Mouse (Mus musculus) MEL (cell line): Measurements from ENCODE around the gene Deup1. TPM values are rescaled to one million over a fixed set of nuclear protein-coding genes. Genes with fewer than 3 reads are reported as not detected.

Experiments used
- DNase-seq: peaks from one replicate; pipeline ENCODE4 v3.0.0; 2011; ENCODE audit warnings: low read depth, low spot score
- H3K27ac ChIP-seq: 2 replicates; pipeline ENCODE4 v1.5.1; 2012; ENCODE audit warnings: low read depth, mild to moderate bottlenecking, control low read depth, low read length, moderate library complexity; ENCODE audit not compliant: control insufficient read depth
- H3K27me3 ChIP-seq, 2 experiments: fragments of 150-350 bp in 1 of 2; sonication (generic) in 1 of 2; 2 replicates each; pipeline ENCODE4 v1.6.1; 2012; ENCODE audit warnings: low read length in 2 of 2, mild to moderate bottlenecking in 2 of 2, improper control_type of control experiment in 1 of 2, moderate library complexity in 1 of 2; ENCODE audit not compliant: insufficient read depth in 2 of 2, control insufficient read depth in 1 of 2
- H3K36me3 ChIP-seq, 2 experiments: 2 replicates each; pipeline ENCODE4 v1.6.1; 2012 to 2014; ENCODE audit warnings: low read length in 2 of 2, improper control_type of control experiment in 1 of 2, inconsistent platforms in 1 of 2, mild to moderate bottlenecking in 1 of 2; ENCODE audit not compliant: insufficient read depth in 2 of 2, control insufficient read depth in 1 of 2
- H3K4me1 ChIP-seq, 2 experiments: fragments of 150-350 bp in 1 of 2; sonication (generic) in 1 of 2; 2 replicates each; pipeline ENCODE4 v1.6.1; 2012; ENCODE audit warnings: low read length in 2 of 2, improper control_type of control experiment in 1 of 2, mild to moderate bottlenecking in 1 of 2; ENCODE audit not compliant: insufficient read depth in 2 of 2, control insufficient read depth in 1 of 2
- H3K4me3 ChIP-seq, 2 experiments: fragments of 150-350 bp in 1 of 2; sonication (generic) in 1 of 2; 2 replicates each; pipeline ENCODE4 v1.5.1; 2012; ENCODE audit warnings: low read depth in 2 of 2, low read length in 2 of 2, mild to moderate bottlenecking in 2 of 2, moderate library complexity in 2 of 2, control low read depth in 1 of 2, improper control_type of control experiment in 1 of 2; ENCODE audit not compliant: control insufficient read depth in 1 of 2, insufficient read depth in 1 of 2
- H3K79me2 ChIP-seq: 2 replicates; pipeline ENCODE4 v1.6.1; 2012; ENCODE audit warnings: mild to moderate bottlenecking, low read length, moderate library complexity; ENCODE audit not compliant: control insufficient read depth, poor library complexity, insufficient read depth
- H3K9ac ChIP-seq: 2 replicates; pipeline ENCODE4 v1.6.1; 2012; ENCODE audit warnings: low read depth, mild to moderate bottlenecking, control low read depth, low read length, moderate library complexity; ENCODE audit not compliant: control insufficient read depth, poor library complexity, severe bottlenecking
- H3K9me3 ChIP-seq: fragments of 150-350 bp; sonication (generic); replicated peaks from 2 replicates; pipeline ENCODE4 v1.6.1; 2012; ENCODE audit warnings: mild to moderate bottlenecking, low read length, improper control_type of control experiment, moderate library complexity; ENCODE audit not compliant: insufficient read depth
- BHLHE40 ChIP-seq: IDR thresholded peaks from 2 replicates; pipeline ENCODE4 v1.6.1; 2012; ENCODE audit warnings: low read depth, mild to moderate bottlenecking, inconsistent platforms, low read length, improper control_type of control experiment, borderline replicate concordance
- CHD1 ChIP-seq: IDR thresholded peaks from 2 replicates; pipeline ENCODE4 v1.6.1; 2012; ENCODE audit warnings: low read depth, mild to moderate bottlenecking, inconsistent platforms, low read length, improper control_type of control experiment
- CHD2 ChIP-seq: IDR thresholded peaks from 2 replicates; pipeline ENCODE4 v1.6.1; 2011; ENCODE audit warnings: low read length, improper control_type of control experiment
- ELF1 ChIP-seq: IDR thresholded peaks from 2 replicates; pipeline ENCODE4 v1.6.1; 2014; ENCODE audit warnings: low read depth, mild to moderate bottlenecking, inconsistent platforms, low read length, improper control_type of control experiment, moderate library complexity
- ETS1 ChIP-seq: IDR thresholded peaks from 2 replicates; pipeline ENCODE4 v1.6.1; 2012; ENCODE audit warnings: low read depth, mild to moderate bottlenecking, inconsistent platforms, low read length, improper control_type of control experiment, moderate library complexity
- GABPA ChIP-seq: IDR thresholded peaks from 2 replicates; pipeline ENCODE4 v1.6.1; 2012; ENCODE audit warnings: low read depth, mild to moderate bottlenecking, inconsistent platforms, low read length, improper control_type of control experiment, moderate library complexity
- MEF2A ChIP-seq: IDR thresholded peaks from 2 replicates; pipeline ENCODE4 v1.6.1; 2014; ENCODE audit warnings: low read depth, mild to moderate bottlenecking, inconsistent platforms, low read length, improper control_type of control experiment; ENCODE audit not compliant: poor library complexity, insufficient replicate concordance, severe bottlenecking; ENCODE audit errors: extremely low read depth
- MXI1 ChIP-seq: IDR thresholded peaks from 2 replicates; pipeline ENCODE4 v1.6.1; 2011; ENCODE audit warnings: mild to moderate bottlenecking, low read depth, low read length, improper control_type of control experiment
- NELFE ChIP-seq: IDR thresholded peaks from 2 replicates; pipeline ENCODE4 v1.6.1; 2011; ENCODE audit warnings: low read depth, low read length, improper control_type of control experiment
- NRF1 ChIP-seq: IDR thresholded peaks from 2 replicates; pipeline ENCODE4 v1.6.1; 2014; ENCODE audit warnings: low read depth, mild to moderate bottlenecking, inconsistent platforms, low read length, improper control_type of control experiment, moderate library complexity; ENCODE audit not compliant: poor library complexity, insufficient read depth, severe bottlenecking
- POLR2AphosphoS2 ChIP-seq: IDR thresholded peaks from 2 replicates; pipeline ENCODE4 v1.6.1; 2011; ENCODE audit warnings: low read length, improper control_type of control experiment
- RAD21 ChIP-seq: IDR thresholded peaks from 2 replicates; pipeline ENCODE4 v1.6.1; 2011; ENCODE audit warnings: mild to moderate bottlenecking, low read depth, low read length, improper control_type of control experiment
- SIN3A ChIP-seq: IDR thresholded peaks from 2 replicates; pipeline ENCODE4 v1.6.1; 2012; ENCODE audit warnings: low read length, improper control_type of control experiment, inconsistent platforms
- TBP ChIP-seq: IDR thresholded peaks from 2 replicates; pipeline ENCODE4 v1.8.0; 2011; ENCODE audit warnings: low read depth, low read length, improper control_type of control experiment
- UBTF ChIP-seq: IDR thresholded peaks from 2 replicates; pipeline ENCODE4 v1.6.1; 2012; ENCODE audit warnings: low read depth, mild to moderate bottlenecking, inconsistent platforms, low read length, improper control_type of control experiment, moderate library complexity, borderline replicate concordance; ENCODE audit not compliant: insufficient read depth
- USF2 ChIP-seq, 2 experiments: IDR thresholded peaks; 2 replicates each; pipeline ENCODE4 v1.6.1; 2011 to 2012; ENCODE audit warnings: improper control_type of control experiment in 2 of 2, low read length in 2 of 2, borderline replicate concordance in 1 of 2, inconsistent platforms in 1 of 2, low read depth in 1 of 2, mild to moderate bottlenecking in 1 of 2; ENCODE audit not compliant: insufficient read depth in 1 of 2
- ZC3H11A ChIP-seq: IDR thresholded peaks from 2 replicates; pipeline ENCODE4 v1.6.1; 2012; ENCODE audit warnings: low read depth, mild to moderate bottlenecking, inconsistent platforms, low read length, improper control_type of control experiment
- ZKSCAN1 ChIP-seq: IDR thresholded peaks from 2 replicates; pipeline ENCODE4 v1.6.1; 2012; ENCODE audit warnings: low read depth, mild to moderate bottlenecking, inconsistent platforms, low read length, improper control_type of control experiment, moderate library complexity
- ZNF384 ChIP-seq: IDR thresholded peaks from 2 replicates; pipeline ENCODE4 v1.6.1; 2012; ENCODE audit warnings: low read depth, mild to moderate bottlenecking, inconsistent platforms, low read length, improper control_type of control experiment
- polyA plus RNA-seq, 2 experiments: library from polyadenylated mRNA; stranded (reverse) in 1 of 2; unstranded in 1 of 2; fragments of >175 nt in 1 of 2; fragments of >200 nt in 1 of 2; gene quantifications; 2 replicates each; pipeline versions ENCODE4 v1.2.1 to v1.2.4; 2012; ENCODE audit warnings: low replicate concordance in 2 of 2, low read depth in 1 of 2; ENCODE audit not compliant: insufficient read length in 2 of 2, insufficient read depth in 1 of 2, missing spikeins in 1 of 2
- total RNA-seq: library from RNA; depleted of rRNA; stranded (reverse); fragments of 300-350 nt; gene quantifications from 2 replicates; pipeline ENCODE4 v1.2.3, GENCODE M21; 2012

The Deup1 gene
- total and polyA plus RNA-seq, 3 experiments = not detected

DNA sequence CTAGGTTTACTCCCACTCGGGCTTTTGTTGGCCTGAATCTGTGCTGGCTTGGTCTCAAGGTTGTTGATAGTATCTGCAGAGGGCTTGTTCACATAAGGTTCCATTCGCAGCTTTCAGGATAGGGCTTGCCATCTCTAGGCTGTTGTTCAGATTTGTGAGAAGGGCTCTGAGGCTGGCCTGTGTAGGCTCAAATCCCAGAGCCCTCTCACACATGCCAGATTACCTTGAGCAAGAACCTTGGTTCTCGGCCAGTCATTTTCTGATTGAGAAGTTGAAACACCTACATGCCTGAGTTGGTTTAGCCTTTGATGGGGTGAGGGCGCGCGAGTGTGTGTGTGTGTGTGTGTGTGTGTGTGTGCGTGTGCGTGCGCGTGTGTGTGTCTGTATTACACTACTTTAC is 105.4 kb downstream of the Deup1 start:
- Histone ChIP-seq H3K4me1 (no peaks in the 10 kb centered on the region), H3K4me3 (no peak overlapping the region), H3K9ac (no peak overlapping the region), H3K79me2 (no peaks in the 10 kb centered on the region), H3K27ac (no peak overlapping the region), H3K9me3 (no peaks in the 10 kb centered on the region), H3K27me3 (no peaks in the 10 kb centered on the region), H3K36me3 (no peaks in the 10 kb centered on the region)
- TF ChIP-seq SIN3A = no peak
- TF ChIP-seq CHD1 = no peak
- no peak for TF ChIP-seq ELF1
- no peak for TF ChIP-seq GABPA
- no peak for TF ChIP-seq TBP
- no peak for TF ChIP-seq POLR2AphosphoS2
- TF ChIP-seq USF2 (IDR thresholded peaks at IDR 0.05; ENCODE audit: borderline replicate concordance in 1 of 2, insufficient read depth in 1 of 2, low read depth in 1 of 2, low read length in 2 of 2) = no peak
- no peak for TF ChIP-seq MEF2A
- TF ChIP-seq ZKSCAN1 = no peak
- TF ChIP-seq ZC3H11A = no peak
- no peak for DNase-seq

GRCm38 (mm10) chr9:15517979-15518378 is 109.8 kb downstream of the Deup1 start:
- no peaks in the 10 kb centered on the region for H3K27me3 ChIP-seq
- TF ChIP-seq RAD21 = no peak
- no peak for TF ChIP-seq ZC3H11A
- no peak for TF ChIP-seq POLR2AphosphoS2
- TF ChIP-seq CHD2 = no peak
- no peak for TF ChIP-seq BHLHE40
- TF ChIP-seq UBTF = no peak
- no peak for TF ChIP-seq NRF1
- TF ChIP-seq MXI1 = no peak
- no peak for TF ChIP-seq ZNF384
- TF ChIP-seq ETS1 = no peak
- TF ChIP-seq GABPA = no peak
- no peak for TF ChIP-seq NELFE

More at GRCm38 (mm10) chr9:15517979-15518378, 109.8 kb downstream of the Deup1 start:
- H3K36me3 ChIP-seq = no peaks in the 10 kb centered on the region
- H3K4me1 ChIP-seq = no peaks in the 10 kb centered on the region
- H3K79me2 ChIP-seq = no peaks in the 10 kb centered on the region
- H3K27ac ChIP-seq = no peak overlapping the region
- no peak overlapping the region for H3K4me3 ChIP-seq
- no peak for DNase-seq
- no peaks in the 10 kb centered on the region for H3K9me3 ChIP-seq
- no peak overlapping the region for H3K9ac ChIP-seq
